Mouse (Mus musculus) stomach, postnatal 0 days (tissue): ENCODE measurements around the gene Jhy.
A peak's percentile ranks its signal among the peaks of the same experiment; 100 is the strongest.

Experiments
- CTCF ChIP-seq: IDR thresholded peaks from 2 replicates; pipeline ENCODE4 v1.5.1; 2016; ENCODE audit warnings: antibody characterized with exemption, low read depth, mild to moderate bottlenecking, moderate library complexity
- EP300 ChIP-seq: optimal IDR thresholded peaks from 2 replicates; pipeline ENCODE3; 2016; ENCODE audit warnings: antibody characterized with exemption

GRCm38 (mm10) chr9:40989940-40990588 lies 26.1 kb upstream of the Jhy start:
- TF ChIP-seq CTCF, result peak; percentile 81
- TF ChIP-seq EP300, result no peak
